Mouse (Mus musculus) hematopoietic stem cell, adult 5-6 weeks (primary cell): ENCODE data around the gene Vps13a. TPM values are rescaled to one million over a fixed set of nuclear protein-coding genes. Genes with fewer than 3 reads are reported as not detected.
"Not testable (repeated sequence)": the region's sequence is repeated elsewhere in the genome, so short reads cannot be mapped to it uniquely, and the experiment has no call there.

Experiments
- ATAC-seq, 2 experiments: fragments of 125-278 bp in 1 of 2; replicated peaks in 1 of 2; 2 replicates each; pipeline ENCODE4 v1.8.0; 2016 to 2017; ENCODE audit warnings: inconsistent platforms in 2 of 2, mild to moderate bottlenecking in 2 of 2, moderate number of reproducible peaks in 2 of 2, low read depth in 1 of 2, moderate TSS enrichment in 1 of 2; ENCODE audit not compliant: low FRiP score in 2 of 2, poor library complexity in 2 of 2, severe bottlenecking in 2 of 2, insufficient read depth in 1 of 2, low TSS enrichment in 1 of 2
- total RNA-seq: library from RNA; stranded (forward); fragments of 172-1452, 232-1000 nt; gene quantifications from 2 replicates; pipeline ENCODE4 v1.2.3, GENCODE M21; 2017

Gene Vps13a
- total RNA-seq, 1 experiment from 2014 or later, result 115 TPM

DNA sequence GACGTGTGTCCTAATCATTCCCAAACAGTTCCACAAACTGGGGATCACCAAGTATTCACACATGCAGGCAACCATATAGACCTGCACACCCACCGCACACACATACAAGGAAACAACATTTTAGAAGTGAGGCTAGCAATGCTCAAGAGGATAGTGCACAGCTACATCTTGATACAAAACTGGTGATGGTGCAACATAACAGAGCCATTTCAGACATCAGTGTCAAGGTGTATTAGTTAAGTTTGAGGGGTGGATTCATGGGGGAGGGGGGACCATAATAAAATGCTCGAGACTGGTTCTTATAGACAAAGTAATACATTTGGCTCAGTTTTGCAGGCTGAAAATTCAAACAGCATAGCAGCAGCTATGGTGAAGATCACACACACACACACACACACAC lies 2.8 kb downstream of the Vps13a start:
- ATAC-seq, result no peak

DNA sequence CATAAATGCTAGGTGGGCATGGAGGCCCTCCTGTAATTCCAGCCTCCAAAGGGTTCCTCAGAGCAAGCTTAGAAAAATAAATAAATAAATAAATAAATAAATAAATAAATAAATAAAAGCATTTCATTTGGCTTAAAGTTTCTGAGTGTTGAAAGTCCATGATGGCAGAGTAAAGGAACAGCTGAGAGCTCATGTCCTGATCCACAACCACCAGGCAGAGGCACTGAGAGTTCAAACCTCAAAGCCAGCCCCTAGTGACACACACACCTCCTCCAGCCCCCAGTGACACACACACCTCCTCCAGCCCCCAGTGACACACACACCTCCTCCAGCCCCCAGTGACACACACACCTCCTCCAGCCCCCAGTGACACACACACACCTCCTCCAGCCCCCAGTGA lies 3.3 kb downstream of the Vps13a start:
- not testable (repeated sequence) for ATAC-seq

DNA sequence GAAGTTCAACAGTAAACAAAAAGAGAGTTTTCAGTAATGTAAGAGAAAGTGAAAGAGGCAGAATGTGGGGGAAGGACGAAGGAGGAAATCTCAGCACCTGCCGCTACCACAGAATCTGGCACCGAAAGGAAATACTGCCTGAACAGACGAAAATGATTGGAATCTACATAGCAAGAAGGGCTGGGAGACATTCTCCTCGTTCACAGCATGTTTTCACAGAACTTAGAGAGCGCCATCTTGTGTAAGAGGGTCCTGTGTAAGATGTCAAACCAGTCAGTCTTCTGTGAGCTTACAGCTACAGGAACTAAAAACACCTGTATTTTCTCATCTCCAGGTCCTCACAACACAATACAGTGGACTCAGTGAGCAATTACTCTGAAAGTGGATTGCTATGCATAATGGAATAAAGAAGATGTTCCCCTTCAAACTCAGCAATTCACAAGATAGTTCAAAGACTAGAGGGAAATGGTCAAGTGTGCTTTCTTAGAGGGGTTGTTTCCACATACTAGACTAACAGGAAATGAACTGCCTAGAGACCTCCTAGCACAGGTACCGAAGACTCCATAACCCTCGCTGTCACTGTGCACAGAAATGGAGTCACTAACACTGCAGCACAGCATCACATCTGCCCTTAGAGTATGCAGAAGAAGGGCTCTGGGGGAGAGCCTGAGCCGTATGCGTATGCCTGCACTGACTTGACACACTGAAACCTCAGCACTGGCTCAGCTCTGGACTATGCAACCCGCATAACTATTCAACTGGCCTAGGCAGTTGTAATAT lies 7.3 kb downstream of the Vps13a start:
- peak; percentile 51 to 53 for ATAC-seq

DNA sequence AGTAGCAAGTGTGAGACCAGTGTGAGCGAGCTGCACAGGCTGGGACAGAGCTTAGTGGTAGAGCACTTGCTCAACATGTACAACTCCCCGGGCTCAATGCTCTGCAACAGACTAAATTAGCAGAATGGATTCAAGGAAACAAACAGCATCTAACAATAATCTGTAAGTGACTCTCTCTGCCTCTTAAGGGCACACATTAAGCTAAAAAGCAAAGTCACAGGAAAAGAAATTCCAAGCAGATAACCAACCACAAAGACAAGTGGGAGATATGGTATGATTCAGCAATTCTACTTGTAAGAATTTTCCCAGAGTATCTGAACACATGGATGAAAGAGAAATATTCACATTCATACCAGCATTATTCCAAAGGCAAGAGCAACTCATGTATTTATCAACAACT lies 13.3 kb downstream of the Vps13a start:
- peak in 1 of 2 experiments; percentile 29; a peak in 1 of 4 replicates for ATAC-seq

DNA sequence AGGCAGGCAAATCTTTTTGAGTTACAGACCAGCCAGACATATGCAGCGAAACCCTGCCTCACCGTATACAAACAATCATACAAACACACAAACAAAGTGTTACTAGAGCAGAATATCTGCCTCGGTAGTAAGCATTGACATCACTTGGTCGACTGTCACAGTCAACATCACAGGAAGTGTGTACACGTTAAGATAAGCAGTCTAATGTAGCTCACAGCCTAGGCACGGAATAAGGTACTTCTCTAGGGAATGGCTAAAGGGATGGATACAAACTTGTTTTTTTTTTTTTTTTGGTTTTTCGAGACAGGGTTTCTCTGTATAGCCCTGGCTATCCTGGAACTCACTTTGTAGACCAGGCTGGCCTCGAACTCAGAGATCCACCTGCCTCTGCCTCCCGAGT lies 23.3 kb downstream of the Vps13a start:
- not testable (repeated sequence) for ATAC-seq

- ATAC-seq, result no peak
Observed at GRCm38 (mm10) chr19:16755854-16756253, 24.9 kb downstream of the Vps13a start.

DNA sequence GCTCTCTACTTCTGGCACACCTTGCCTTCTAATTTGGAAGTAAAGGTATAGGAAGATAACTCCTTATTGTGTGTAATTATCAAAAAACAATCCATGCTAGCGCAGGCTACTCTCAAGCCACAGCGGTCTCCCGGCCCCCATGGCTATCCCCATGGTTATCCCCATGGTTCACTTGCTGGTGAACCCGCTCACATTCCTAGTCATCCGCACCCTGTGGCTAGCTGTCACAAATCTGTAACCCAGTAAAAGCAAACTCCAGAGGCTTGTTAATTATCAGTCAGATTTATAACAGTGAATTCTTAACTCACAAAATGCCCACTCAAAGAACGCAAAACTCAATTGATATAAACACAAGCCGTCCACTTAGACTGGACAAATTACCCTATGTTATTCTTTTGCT lies 25.5 kb downstream of the Vps13a start:
- no peak for ATAC-seq

DNA sequence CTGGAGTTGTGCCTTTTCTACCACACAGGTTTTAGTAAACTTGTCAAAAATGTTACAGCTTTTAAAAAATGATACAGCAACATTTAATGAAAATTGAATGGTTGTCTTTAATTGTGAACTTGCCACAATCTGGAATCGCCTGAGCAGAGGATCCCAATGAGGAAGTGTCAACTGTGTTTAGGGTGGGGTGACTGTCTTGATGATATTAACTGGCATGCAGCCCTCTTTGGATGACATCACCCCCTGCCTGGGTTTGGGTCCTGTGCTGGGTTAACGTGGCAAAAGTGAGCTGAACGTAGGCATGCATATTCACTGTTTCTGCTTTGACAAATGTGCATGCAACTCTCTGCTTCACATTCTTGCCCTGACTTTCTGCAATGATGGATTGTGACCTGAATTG lies 27.6 kb downstream of the Vps13a start:
- ATAC-seq, result no peak

GRCm38 (mm10) chr19:16736854-16737253 lies 43.9 kb downstream of the Vps13a start:
- no peak for ATAC-seq

- no peak for ATAC-seq
Observed at GRCm38 (mm10) chr19:16728729-16729128, 52.0 kb downstream of the Vps13a start.

- no peak for ATAC-seq
Observed at GRCm38 (mm10) chr19:16715249-16715648, 65.5 kb downstream of the Vps13a start.

GRCm38 (mm10) chr19:16701790-16702189 lies 78.9 kb downstream of the Vps13a start:
- no peak for ATAC-seq

- no peak for ATAC-seq
Observed at GRCm38 (mm10) chr19:16684922-16685321, 95.8 kb downstream of the Vps13a start.

GRCm38 (mm10) chr19:16684210-16684609 lies 96.5 kb downstream of the Vps13a start:
- ATAC-seq, result no peak

DNA sequence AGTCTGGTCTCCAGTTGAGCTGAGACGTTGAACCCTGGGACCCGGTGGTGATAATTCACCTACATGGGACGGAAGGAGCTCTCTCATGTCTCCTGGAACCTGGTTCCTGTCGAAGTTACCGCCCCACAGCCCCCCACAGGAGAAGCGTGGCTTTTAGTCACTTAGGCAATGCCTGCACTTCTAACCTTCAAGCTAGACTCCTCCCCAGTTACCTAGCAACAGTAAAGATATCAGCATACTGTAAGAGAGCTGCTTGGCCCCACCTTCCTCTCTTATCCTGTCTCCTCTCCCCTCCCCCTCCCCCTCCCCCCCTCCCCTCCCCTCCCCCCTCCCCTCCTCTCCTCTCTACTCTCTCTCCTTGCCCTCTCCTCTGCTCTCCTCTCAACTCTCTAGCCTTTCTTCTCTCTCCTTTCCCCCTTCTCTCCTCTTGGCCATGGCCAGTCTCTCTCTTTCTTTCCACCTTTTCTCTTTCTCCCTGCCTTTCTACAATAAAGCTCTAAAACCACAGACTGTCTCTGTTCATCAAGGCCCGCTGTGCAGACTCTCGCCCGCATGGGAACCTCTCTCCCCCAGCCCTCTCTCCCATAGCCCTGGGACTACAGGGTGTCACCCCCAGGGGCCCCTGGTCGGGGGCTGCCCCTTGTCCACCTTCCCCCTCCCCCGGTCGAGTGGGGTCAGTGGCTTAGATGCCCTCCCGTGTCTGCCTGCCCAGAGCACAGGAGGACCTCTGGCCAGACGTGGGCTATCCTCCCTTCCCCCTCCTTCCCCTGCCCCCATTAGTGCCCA lies 154.9 kb downstream of the Vps13a start:
- ATAC-seq, result no peak

GRCm38 (mm10) chr19:16624994-16625393 lies 155.7 kb downstream of the Vps13a start:
- ATAC-seq, result no peak

DNA sequence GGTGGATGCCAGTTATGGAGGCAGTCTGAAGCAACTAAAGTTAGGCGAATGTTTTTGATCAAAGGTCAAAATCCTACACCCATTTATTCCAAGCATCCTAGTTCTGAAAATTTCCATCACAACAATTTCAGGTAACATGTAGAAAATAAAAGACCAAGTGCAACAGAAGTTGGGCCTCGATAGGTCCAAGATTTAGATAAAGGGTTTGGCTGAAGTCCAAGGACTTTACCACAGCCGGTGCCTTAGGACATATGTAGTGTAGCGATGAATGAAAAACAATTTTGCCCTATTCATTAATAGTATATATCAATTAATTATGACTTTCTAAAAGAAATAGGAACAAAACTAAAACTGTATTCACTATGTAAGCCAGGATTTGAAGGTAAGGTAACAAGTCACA lies 157.6 kb downstream of the Vps13a start:
- ATAC-seq, result no peak

- no peak for ATAC-seq
Observed at GRCm38 (mm10) chr19:16607634-16608033, 173.1 kb downstream of the Vps13a start.

GRCm38 (mm10) chr19:16602026-16602425 lies 178.7 kb downstream of the Vps13a start:
- no peak for ATAC-seq
